Mouse (Mus musculus): ENCODE measurements around the gene C2cd4b. TPM values are rescaled to one million over a fixed set of nuclear protein-coding genes. Genes with fewer than 3 reads are reported as not detected.

C2cd4b gene
- polyA plus RNA-seq (2012; ENCODE audit: insufficient read depth, insufficient read length, missing spikeins): not detected in 2 replicates

DNA sequence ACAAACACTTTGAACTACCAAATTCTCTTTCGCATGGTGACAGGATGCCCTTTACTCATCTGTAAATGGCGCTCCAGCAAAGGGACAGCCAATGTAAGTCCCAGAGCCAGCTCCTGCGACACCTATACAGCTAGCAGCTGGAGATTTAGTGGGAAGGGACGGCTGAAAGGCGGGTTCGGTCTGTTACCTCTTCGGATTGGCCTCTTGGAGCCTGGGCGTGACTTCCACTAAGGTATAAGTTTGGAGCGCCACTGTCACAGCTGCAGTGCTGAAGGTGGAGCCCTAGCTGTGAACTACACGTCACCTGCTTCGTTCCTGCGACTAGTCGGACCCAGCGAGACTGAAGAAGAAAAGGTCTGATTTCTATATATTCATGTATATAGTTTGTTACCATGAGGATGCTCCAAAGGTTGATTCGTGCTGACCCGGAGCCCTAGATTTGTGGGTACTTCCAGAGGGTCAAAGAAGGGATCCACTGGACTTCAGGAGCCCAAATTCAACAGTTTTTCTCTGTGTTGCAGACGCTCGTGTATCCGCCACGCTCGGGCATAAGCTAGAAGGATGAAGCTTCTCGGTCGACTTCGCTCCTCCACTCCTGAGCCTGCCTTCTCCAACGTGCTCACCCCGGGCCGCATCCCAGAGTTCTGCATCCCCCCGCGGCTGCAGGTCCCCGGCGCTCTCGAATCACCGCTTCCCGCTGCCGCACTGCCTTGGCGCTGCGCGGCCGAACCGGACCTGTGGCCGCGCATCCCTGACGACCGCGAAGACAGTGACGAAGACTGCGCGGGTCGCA lies at the start of gene C2cd4b:
C2cd4b (plus strand) TSS at position 275 of the 793 bp plus-strand sequence.
- Histone ChIP-seq H3K27ac (ENCODE audit: insufficient read depth, low read depth, low read length) (no peak within 1 kb of the TSS), H3K4me1 (ENCODE audit: control insufficient read depth, insufficient read depth, low read length) (no peaks in the 10 kb centered on the region), H3K4me3 (ENCODE audit: insufficient read depth, low read length) (peak within 1 kb of the TSS; percentile 28; the same call in 1 of the 2 replicates)
- TF ChIP-seq POLR2A (IDR thresholded peaks at IDR 0.05; ENCODE audit: borderline replicate concordance, low read depth, low read length): no peak
- TF ChIP-seq CTCF (IDR thresholded peaks at IDR 0.05; ENCODE audit: low read depth, low read length): no peak

DNA sequence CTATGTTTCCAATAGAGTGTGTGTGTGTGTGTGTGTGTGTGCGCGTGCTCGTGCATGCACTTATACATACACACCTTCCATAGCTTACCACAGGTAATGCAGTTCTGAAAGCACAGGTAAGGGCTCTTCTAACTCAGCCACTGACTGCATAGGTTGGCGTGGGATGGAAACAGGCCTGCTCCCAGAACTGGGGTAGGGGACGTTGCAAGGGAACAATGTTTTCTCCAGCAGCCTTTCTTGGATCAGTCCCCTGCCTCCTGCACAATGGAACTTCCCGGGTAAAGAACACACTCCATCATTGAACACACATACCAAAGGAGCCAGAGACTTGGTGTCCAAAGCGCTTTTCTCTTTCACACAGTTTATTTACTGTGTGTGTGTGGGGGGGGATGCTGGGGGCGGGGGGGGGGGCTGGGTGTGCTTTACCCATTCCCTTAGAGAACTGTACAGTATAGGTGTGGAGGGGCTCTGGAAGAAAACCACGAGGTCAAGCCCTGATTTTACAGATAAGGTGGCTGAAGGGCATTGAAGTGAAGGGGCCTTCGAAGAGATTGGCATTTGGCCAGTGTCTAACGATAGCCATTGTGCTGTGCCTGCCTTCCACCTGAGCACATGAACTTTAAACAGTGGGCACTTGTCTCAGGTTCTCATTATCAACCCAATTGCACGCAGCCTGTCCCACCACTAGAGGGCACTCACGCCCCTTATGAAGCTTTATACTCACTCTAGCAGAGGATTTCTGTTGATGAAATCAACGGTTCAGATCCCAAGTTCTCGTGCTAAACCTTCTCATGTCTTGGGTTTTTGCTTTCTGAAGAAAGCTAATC lies 48.0 kb upstream of the C2cd4b start:
- Histone ChIP-seq H3K4me1 (ENCODE audit: control insufficient read depth, insufficient read depth, low read length) (no peaks in the 10 kb centered on the region), H3K4me3 (ENCODE audit: insufficient read depth, low read length) (no peak overlapping the region), H3K27ac (ENCODE audit: insufficient read depth, low read depth, low read length) (no peak overlapping the region)
- TF ChIP-seq POLR2A (IDR thresholded peaks at IDR 0.05; ENCODE audit: borderline replicate concordance, low read depth, low read length) (no peak), CTCF (IDR thresholded peaks at IDR 0.05; ENCODE audit: low read depth, low read length) (peak; percentile 77)

DNA sequence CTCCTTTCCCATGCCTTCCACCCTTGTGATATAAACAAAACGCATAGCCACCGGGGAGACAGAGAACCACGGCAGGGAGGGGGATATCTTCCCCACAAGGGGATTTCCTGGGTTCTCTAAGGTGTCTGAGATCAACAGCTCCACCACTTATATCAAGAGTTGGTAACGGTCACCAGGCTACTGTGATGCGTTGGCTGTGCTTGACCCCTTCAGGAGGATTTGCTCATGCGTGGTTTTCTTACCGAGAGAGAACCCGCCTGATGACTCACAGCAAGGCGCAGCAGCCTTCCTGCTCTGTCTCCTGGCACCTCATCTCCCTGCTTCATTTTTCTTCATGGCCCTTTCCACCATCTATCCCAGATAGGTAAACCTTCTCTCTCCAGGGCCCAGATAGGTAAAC lies 47.1 kb upstream of the C2cd4b start:
- no peaks in the 10 kb centered on the region for H3K4me1 ChIP-seq (ENCODE audit: control insufficient read depth, insufficient read depth, low read length)
- H3K4me3 ChIP-seq (ENCODE audit: insufficient read depth, low read length): no peak overlapping the region
- H3K27ac ChIP-seq (ENCODE audit: insufficient read depth, low read depth, low read length): no peak overlapping the region
- TF ChIP-seq POLR2A (IDR thresholded peaks at IDR 0.05; ENCODE audit: borderline replicate concordance, low read depth, low read length) (no peak), CTCF (IDR thresholded peaks at IDR 0.05; ENCODE audit: low read depth, low read length) (no peak)

DNA sequence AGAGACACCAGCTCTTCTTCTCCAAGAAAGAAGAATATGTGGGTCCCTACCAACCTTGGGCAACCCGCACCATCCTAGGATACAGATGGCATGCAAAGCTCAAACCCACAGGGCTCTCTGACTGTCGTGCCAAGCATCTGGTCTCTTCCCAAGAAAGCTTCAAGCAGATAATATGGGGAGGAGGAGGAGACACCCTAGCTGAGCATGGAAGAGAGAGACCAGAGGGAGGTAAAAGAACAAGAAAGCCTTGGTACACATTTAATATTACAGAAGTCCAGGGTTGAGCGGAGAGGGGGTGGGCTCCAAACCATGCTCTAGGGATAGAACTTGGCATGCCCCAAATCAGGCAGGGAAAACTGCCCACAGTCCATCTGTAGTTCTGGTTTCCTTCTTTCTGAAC lies 42.2 kb upstream of the C2cd4b start:
- Histone ChIP-seq H3K4me1 (ENCODE audit: control insufficient read depth, insufficient read depth, low read length) (peaks cover under 1% of the 10 kb centered on the region; the same call in 1 of the 2 replicates), H3K4me3 (ENCODE audit: insufficient read depth, low read length) (no peak overlapping the region), H3K27ac (ENCODE audit: insufficient read depth, low read depth, low read length) (no peak overlapping the region)
- TF ChIP-seq CTCF (IDR thresholded peaks at IDR 0.05; ENCODE audit: low read depth, low read length): no peak
- TF ChIP-seq POLR2A (IDR thresholded peaks at IDR 0.05; ENCODE audit: borderline replicate concordance, low read depth, low read length): no peak

DNA sequence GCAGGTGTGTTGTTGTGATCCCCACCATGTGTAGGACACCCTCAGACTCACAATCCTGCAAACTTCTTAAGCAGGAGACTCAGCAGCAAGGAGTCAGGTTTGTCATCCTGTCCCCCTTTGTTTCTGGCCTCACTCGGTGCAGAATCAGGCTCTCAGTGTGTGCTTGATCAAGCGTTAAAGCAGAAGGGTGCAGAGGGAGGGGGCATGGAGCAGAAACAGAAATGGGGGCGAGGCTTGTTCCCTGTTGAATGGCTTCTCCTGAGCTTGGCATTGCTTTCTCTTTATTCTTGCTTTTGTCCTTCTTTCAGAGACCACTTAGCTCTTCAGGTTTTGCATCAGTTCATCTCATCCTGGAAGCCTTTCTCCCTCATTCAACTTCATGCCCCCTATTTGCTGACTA lies 40.6 kb upstream of the C2cd4b start:
- no peak overlapping the region for H3K4me3 ChIP-seq (ENCODE audit: insufficient read depth, low read length)
- no peak overlapping the region for H3K27ac ChIP-seq (ENCODE audit: insufficient read depth, low read depth, low read length)
- no peak for TF ChIP-seq POLR2A (IDR thresholded peaks at IDR 0.05; ENCODE audit: borderline replicate concordance, low read depth, low read length)
- no peak for TF ChIP-seq CTCF (IDR thresholded peaks at IDR 0.05; ENCODE audit: low read depth, low read length)

DNA sequence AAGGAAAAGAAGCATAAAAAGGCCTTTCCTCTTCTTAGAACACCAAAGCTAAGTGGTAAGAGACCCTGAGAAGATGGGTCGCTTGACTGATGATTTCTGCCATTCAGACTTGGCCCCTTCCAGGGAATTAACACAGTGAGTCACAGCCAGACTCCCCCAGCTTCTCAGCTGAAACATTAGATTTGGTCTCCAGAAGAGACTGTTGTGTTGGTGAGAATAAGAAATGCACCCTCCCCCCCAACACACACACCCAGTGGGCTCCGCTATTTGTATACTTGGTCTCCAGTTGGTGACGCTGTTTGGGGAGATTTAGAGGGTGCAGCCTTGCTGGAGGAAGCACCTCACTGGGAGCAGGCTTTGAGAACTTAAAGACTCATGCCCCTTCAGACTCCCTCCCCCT lies 39.1 kb upstream of the C2cd4b start:
- H3K4me1 ChIP-seq (ENCODE audit: control insufficient read depth, insufficient read depth, low read length): peaks cover 9% of the 10 kb centered on the region
- no peak overlapping the region for H3K27ac ChIP-seq (ENCODE audit: insufficient read depth, low read depth, low read length)
- H3K4me3 ChIP-seq (ENCODE audit: insufficient read depth, low read length): no peak overlapping the region
- TF ChIP-seq POLR2A (IDR thresholded peaks at IDR 0.05; ENCODE audit: borderline replicate concordance, low read depth, low read length) (no peak), CTCF (IDR thresholded peaks at IDR 0.05; ENCODE audit: low read depth, low read length) (no peak)

More for the DNA sequence above, 40.6 kb upstream of the C2cd4b start:
- peaks cover 9% of the 10 kb centered on the region for H3K4me1 ChIP-seq (ENCODE audit: control insufficient read depth, insufficient read depth, low read length)

DNA sequence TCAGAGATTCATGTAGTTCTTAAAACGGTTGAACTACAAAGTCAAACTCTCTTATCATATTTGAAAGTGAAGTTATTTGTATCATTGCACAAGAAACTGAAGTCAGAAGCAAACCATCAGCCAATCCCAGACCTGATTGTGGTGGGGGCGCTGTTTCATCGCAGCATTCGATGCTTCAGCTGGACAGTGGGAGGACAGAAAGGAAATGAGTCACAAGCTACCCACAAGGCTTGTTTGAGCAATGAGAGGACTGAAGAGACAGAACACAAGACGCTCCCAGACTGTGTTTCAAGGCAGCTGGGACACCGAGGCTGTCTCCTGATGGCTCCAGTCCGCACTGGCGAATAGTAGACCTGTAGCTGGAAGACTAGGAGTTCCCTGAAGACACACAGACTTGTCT lies 36.9 kb upstream of the C2cd4b start:
- Histone ChIP-seq H3K27ac (ENCODE audit: insufficient read depth, low read depth, low read length) (no peak overlapping the region), H3K4me1 (ENCODE audit: control insufficient read depth, insufficient read depth, low read length) (peaks cover 9% of the 10 kb centered on the region), H3K4me3 (ENCODE audit: insufficient read depth, low read length) (no peak overlapping the region)
- TF ChIP-seq POLR2A (IDR thresholded peaks at IDR 0.05; ENCODE audit: borderline replicate concordance, low read depth, low read length) (no peak), CTCF (IDR thresholded peaks at IDR 0.05; ENCODE audit: low read depth, low read length) (no peak)

DNA sequence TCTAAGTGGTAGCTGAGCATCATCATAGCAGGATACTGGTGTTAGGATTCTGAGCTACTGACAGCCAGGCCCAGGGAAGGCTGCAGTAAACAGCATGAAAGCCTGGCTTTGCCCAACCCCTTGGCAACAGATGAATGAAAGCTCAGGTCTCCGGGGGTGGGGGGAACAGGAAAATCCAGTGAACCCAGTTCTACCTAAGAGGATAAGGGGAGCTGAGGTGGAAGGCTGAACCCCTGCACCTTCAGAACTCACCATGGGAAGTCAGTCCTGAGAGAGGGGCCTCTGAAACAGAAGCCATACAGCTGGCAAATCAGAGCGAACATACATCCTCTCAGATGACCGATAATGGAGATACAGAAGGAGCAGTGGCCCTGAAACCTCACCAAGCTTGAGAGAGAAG lies 34.0 kb upstream of the C2cd4b start:
- no peak overlapping the region for H3K27ac ChIP-seq (ENCODE audit: insufficient read depth, low read depth, low read length)
- TF ChIP-seq CTCF (IDR thresholded peaks at IDR 0.05; ENCODE audit: low read depth, low read length) (no peak), POLR2A (IDR thresholded peaks at IDR 0.05; ENCODE audit: borderline replicate concordance, low read depth, low read length) (no peak)
- no peak overlapping the region for H3K4me3 ChIP-seq (ENCODE audit: insufficient read depth, low read length)
- peaks cover 9% of the 10 kb centered on the region for H3K4me1 ChIP-seq (ENCODE audit: control insufficient read depth, insufficient read depth, low read length)

DNA sequence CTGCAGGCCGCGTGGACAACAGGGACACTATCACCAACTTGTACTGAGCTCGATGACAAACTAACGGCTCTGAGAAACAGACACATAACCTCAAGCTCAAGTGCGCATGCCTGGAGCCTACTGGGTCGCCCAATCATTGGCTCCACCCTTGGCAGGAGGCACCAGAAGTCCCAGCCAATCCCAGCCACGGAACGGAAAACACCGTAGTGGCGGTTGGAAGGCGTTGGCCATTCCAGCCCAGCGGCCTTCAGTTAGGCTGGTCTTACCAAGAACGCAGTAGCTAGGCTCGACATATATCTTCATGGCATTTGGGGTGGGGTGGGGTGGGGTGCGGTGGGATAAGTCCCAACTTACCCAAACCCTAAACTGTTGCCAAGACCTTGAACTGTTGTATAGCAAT lies 25.5 kb upstream of the C2cd4b start:
- TF ChIP-seq CTCF (IDR thresholded peaks at IDR 0.05; ENCODE audit: low read depth, low read length): no peak
- no peak for TF ChIP-seq POLR2A (IDR thresholded peaks at IDR 0.05; ENCODE audit: borderline replicate concordance, low read depth, low read length)
- Histone ChIP-seq H3K27ac (ENCODE audit: insufficient read depth, low read depth, low read length) (no peak overlapping the region), H3K4me1 (ENCODE audit: control insufficient read depth, insufficient read depth, low read length) (no peaks in the 10 kb centered on the region), H3K4me3 (ENCODE audit: insufficient read depth, low read length) (no peak overlapping the region)

DNA sequence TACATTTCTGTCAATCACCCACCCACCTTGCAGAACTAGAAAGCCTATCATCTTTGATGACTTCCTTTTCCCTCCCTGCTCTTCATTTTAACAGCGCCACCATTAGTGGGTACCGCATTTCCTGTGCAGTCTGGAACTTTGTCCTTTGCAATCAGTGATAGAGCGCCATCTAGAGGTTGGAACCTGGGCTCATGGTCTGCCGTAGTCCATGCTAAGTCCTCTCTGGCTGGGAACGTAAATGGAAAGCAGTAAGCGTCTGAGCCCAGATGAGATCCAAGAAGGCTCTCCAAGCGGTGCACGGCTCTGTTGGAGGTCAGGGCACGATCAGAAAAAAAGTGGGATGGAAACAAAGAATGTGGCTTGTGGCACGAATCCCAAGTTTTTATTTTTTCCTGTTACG lies 23.8 kb upstream of the C2cd4b start:
- no peak for TF ChIP-seq POLR2A (IDR thresholded peaks at IDR 0.05; ENCODE audit: borderline replicate concordance, low read depth, low read length)
- TF ChIP-seq CTCF (IDR thresholded peaks at IDR 0.05; ENCODE audit: low read depth, low read length): peak; percentile 55

More for the DNA sequence above, 23.8 kb upstream of the C2cd4b start:
- Histone ChIP-seq H3K27ac (ENCODE audit: insufficient read depth, low read depth, low read length) (no peak overlapping the region), H3K4me1 (ENCODE audit: control insufficient read depth, insufficient read depth, low read length) (no peaks in the 10 kb centered on the region), H3K4me3 (ENCODE audit: insufficient read depth, low read length) (no peak overlapping the region)

Data from bone marrow macrophage, adult 2 months (primary cell).